ENCODE assay signal across 9 mouse cellular contexts in the genomic region with DNA sequence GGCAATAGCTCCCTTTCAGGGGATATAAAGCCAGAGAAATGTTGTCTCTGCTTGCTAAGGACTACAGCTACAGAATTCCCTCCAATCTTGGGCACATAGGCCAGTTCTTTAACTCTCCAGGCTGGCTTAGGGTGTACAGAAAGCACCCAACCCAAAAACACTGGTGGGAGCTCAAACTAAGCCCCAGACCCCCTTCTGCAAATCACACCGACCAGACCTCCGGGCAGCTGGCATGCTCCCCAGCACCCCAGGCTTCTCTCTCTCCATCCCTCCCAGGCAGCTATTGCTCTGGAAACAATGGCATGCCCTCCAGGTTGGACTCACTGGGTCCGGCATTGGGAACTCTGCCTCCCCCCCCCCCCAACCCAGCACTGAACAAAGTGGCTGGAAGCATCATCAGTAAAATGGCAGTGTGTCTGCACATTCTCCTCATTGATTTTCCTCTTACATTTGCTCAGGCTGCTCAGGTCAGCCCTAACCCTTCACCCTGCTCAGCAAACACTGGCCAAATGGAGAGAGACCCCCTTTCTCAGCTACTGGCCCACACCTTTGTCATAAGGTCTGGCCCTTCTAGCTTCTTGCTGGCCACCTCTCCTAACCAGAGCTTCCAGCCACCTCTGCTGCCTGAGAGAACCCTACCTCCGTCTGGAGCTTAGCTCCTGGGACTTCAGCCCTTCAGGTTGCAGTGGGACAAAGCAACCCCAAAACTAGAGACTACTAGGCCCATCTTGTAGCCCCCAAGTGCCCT. TPM values are rescaled to one million over a fixed set of nuclear protein-coding genes. Genes with fewer than 3 reads are reported as not detected.
A peak's percentile ranks its signal among the peaks of the same experiment; 100 is the strongest.
DNase-seq lines count a peak whose midpoint lies in the region; ATAC-seq and TF ChIP-seq lines count a peak whose summit lies in the region.
"Had no signal": no experiment of that assay in that cellular context is flagged by ENCODE, and none has a peak within 500 bp of the region (broad histone marks: within the 10 kb centered on the region; RNA-seq: fewer than 3 reads in every experiment).

No protein-coding gene starts in this region.

- ATAC-seq in hindbrain, embryonic 11.5 days (ENCODE audit: low FRiP score) = no peak

- no peaks in the 10 kb centered on the region for H3K9me3 ChIP-seq in hindbrain, embryonic 11.5 days (ENCODE audit: control insufficient read depth, low read length)
- no peaks in the 10 kb centered on the region for H3K9me3 ChIP-seq in limb, embryonic 10.5 days (replicated peaks)

- peak; percentile 18 for DNase-seq in kidney, adult 9 months
- DNase-seq in kidney, postnatal 14 days = no peak
- peak; percentile 58 for DNase-seq in hindbrain, embryonic 11.5 days (ENCODE audit: low spot score)
- peak; percentile 51 for DNase-seq in limb, embryonic 10.5 days (ENCODE audit: low spot score)
- no peak for DNase-seq in testis, postnatal 14 days (ENCODE audit: low spot score)
- DNase-seq in yolk sac, embryonic 10.5 days (ENCODE audit: low spot score) = no peak
- DNase-seq: cerebellum, adult 9-11 months; thymus, postnatal 36 days had no signal

- no peaks in the 10 kb centered on the region for H3K4me1 ChIP-seq in hindbrain, embryonic 11.5 days (replicated peaks; ENCODE audit: control insufficient read depth, insufficient read depth, low read length)
- H3K4me1 ChIP-seq in limb, embryonic 10.5 days = peaks cover 100% of the 10 kb centered on the region
- H3K4me1 ChIP-seq in small intestine, adult 2 months (ENCODE audit: control insufficient read depth, insufficient read depth, insufficient read length, low read length) = peaks cover 8% of the 10 kb centered on the region

- WGBS in hindbrain, embryonic 11.5 days = 1% methylated on average over 4 of the region's 4 CpGs
- 6% methylated on average over 4 of the region's 4 CpGs for WGBS in limb, embryonic 10.5 days
- 62% methylated on average over 4 of the region's 4 CpGs for WGBS in small intestine, adult 2 months

- H3K27ac ChIP-seq in hindbrain, embryonic 11.5 days (ENCODE audit: low read depth, low read length) = peak overlapping the region; percentile 99
- peak overlapping the region; percentile 90 for H3K27ac ChIP-seq in limb, embryonic 10.5 days
- H3K27ac ChIP-seq in small intestine, adult 2 months (ENCODE audit: insufficient read depth, low read depth, low read length) = peak overlapping the region; percentile 69

- peak overlapping the region; percentile 55 for H3K4me2 ChIP-seq in hindbrain, embryonic 11.5 days (replicated peaks; ENCODE audit: low read depth, low read length)

- no peak for TF ChIP-seq CTCF in small intestine, adult 2 months (IDR thresholded peaks at IDR 0.05; ENCODE audit: extremely low read depth, insufficient read length, insufficient replicate concordance, low read depth, low read length)

- H3K4me3 ChIP-seq in hindbrain, embryonic 11.5 days (ENCODE audit: low read depth, low read length) = peak overlapping the region; percentile 76
- H3K4me3 ChIP-seq in limb, embryonic 10.5 days = peak overlapping the region; percentile 65
- peak overlapping the region; percentile 48 for H3K4me3 ChIP-seq in small intestine, adult 2 months (ENCODE audit: low read depth, low read length)

- peak overlapping the region; percentile 97 for H3K9ac ChIP-seq in hindbrain, embryonic 11.5 days (ENCODE audit: low read depth, low read length)

- peaks cover 74% of the 10 kb centered on the region for H3K27me3 ChIP-seq in hindbrain, embryonic 11.5 days (ENCODE audit: control insufficient read depth, insufficient read depth, low read length)
- H3K27me3 ChIP-seq in limb, embryonic 10.5 days (ENCODE audit: low read depth, poor library complexity, severe bottlenecking) = peaks cover 86% of the 10 kb centered on the region
- H3K27me3 ChIP-seq in small intestine, adult 2 months (ENCODE audit: control insufficient read depth, insufficient read depth, low read length) = peaks cover 27% of the 10 kb centered on the region

- TF ChIP-seq POLR2A in small intestine, adult 2 months (IDR thresholded peaks at IDR 0.05; ENCODE audit: low read depth, low read length) = no peak

- H3K36me3 ChIP-seq in hindbrain, embryonic 11.5 days (ENCODE audit: control insufficient read depth, insufficient read depth, low read length) = no peaks in the 10 kb centered on the region
- H3K36me3 ChIP-seq in limb, embryonic 10.5 days = peaks cover 20% of the 10 kb centered on the region
- H3K36me3 ChIP-seq in small intestine, adult 2 months (ENCODE audit: control insufficient read depth, insufficient read depth, low read length) = no peaks in the 10 kb centered on the region

RNA-seq across cellular contexts. Expression of gene 5730596B20Rik, which starts 1.8 kb away (rescaled TPM):
- 4.9 and 5.4 TPM in 2 replicates for polyA plus RNA-seq in hindbrain, embryonic 11.5 days (2014; fragmentation: Nextera tagmentation; extraction: Ambion mirVana)
- polyA plus RNA-seq in limb, embryonic 10.5 days (2016; fragmentation: Nextera tagmentation; extraction: Ambion mirVana) = 1.1 and 1.3 TPM in 2 replicates
- 0.10 TPM in 1 of 2 replicates, not detected in the other for polyA plus RNA-seq in small intestine, adult 2 months (2012; rRNA removed)

RNA-seq across cellular contexts. Expression of gene Hoxa4, which starts 12.5 kb away (rescaled TPM):
- 11.9 and 12.8 TPM in 2 replicates for polyA plus RNA-seq in hindbrain, embryonic 11.5 days (2014; fragmentation: Nextera tagmentation; extraction: Ambion mirVana)
- 1.6 and 1.8 TPM in 2 replicates for polyA plus RNA-seq in limb, embryonic 10.5 days (2016; fragmentation: Nextera tagmentation; extraction: Ambion mirVana)
- polyA plus RNA-seq in small intestine, adult 2 months (2012; rRNA removed) = 2.3 and 2.4 TPM in 2 replicates

RNA-seq across cellular contexts. Expression of gene Hoxa2, which starts 14.5 kb away (rescaled TPM):
- polyA plus RNA-seq in hindbrain, embryonic 11.5 days (2014; fragmentation: Nextera tagmentation; extraction: Ambion mirVana) = 63.7 and 68.1 TPM in 2 replicates
- 4.5 and 5.3 TPM in 2 replicates for polyA plus RNA-seq in limb, embryonic 10.5 days (2016; fragmentation: Nextera tagmentation; extraction: Ambion mirVana)
- 0.83 and 1.0 TPM in 2 replicates for polyA plus RNA-seq in small intestine, adult 2 months (2012; rRNA removed)

RNA-seq across cellular contexts. Expression of gene Hoxa1, which starts 21.0 kb away (rescaled TPM):
- polyA plus RNA-seq in hindbrain, embryonic 11.5 days (2014; fragmentation: Nextera tagmentation; extraction: Ambion mirVana) = 4.0 and 4.1 TPM in 2 replicates
- polyA plus RNA-seq in limb, embryonic 10.5 days (2016; fragmentation: Nextera tagmentation; extraction: Ambion mirVana) = 1.3 and 1.9 TPM in 2 replicates
- polyA plus RNA-seq in small intestine, adult 2 months (2012; rRNA removed) = 0.11 and 0.28 TPM in 2 replicates

RNA-seq across cellular contexts. Expression of gene Hoxa5, which starts 25.3 kb away (rescaled TPM):
- polyA plus RNA-seq in hindbrain, embryonic 11.5 days (2014; fragmentation: Nextera tagmentation; extraction: Ambion mirVana) = 23.8 and 39.3 TPM in 2 replicates
- polyA plus RNA-seq in limb, embryonic 10.5 days (2016; fragmentation: Nextera tagmentation; extraction: Ambion mirVana) = 9.8 and 10.4 TPM in 2 replicates
- 3.5 and 4.7 TPM in 2 replicates for polyA plus RNA-seq in small intestine, adult 2 months (2012; rRNA removed)

Comparison
In these comparisons a context has a peak if more than half of its experiments do, and no peak if none do; other contexts are left out.
1. DNase-seq: peak in kidney, adult 9 months (single experiment), hindbrain, embryonic 11.5 days (single experiment) and limb, embryonic 10.5 days (single experiment); none in kidney, postnatal 14 days (single experiment), testis, postnatal 14 days (single experiment) and yolk sac, embryonic 10.5 days (single experiment).
2. RNA of gene Hoxa2, which starts 14.5 kb away (polyA plus RNA-seq): 63.7 to 68.1 TPM in hindbrain, embryonic 11.5 days; 4.5 to 5.3 TPM in limb, embryonic 10.5 days and 0.83 to 1.0 TPM in small intestine, adult 2 months; every median in the first group is over 10 times any median in the second.
3. Peak in every context shown above with its lines, with median percentiles within 50 percentile points of each other: H3K27ac ChIP-seq and H3K4me3 ChIP-seq.